Mouse (Mus musculus) thymus, adult 2 months (tissue): ENCODE measurements around the gene Fam185a. TPM values are rescaled to one million over a fixed set of nuclear protein-coding genes. Genes with fewer than 3 reads are reported as not detected.

ENCODE experiments used
- DNase-seq: peaks from one replicate; pipeline ENCODE4 v3.0.0; 2021
- H3K27ac ChIP-seq: fragments of 200-500 bp; 2 replicates; pipeline ENCODE4 v1.5.1; 2012; ENCODE audit warnings: low read length, control low read depth; ENCODE audit not compliant: control insufficient read depth, insufficient read depth
- H3K27me3 ChIP-seq: fragments of 200-500 bp; 2 replicates; pipeline ENCODE4 v1.6.1; 2012; ENCODE audit warnings: mild to moderate bottlenecking, low read length, moderate library complexity, mixed read lengths; ENCODE audit not compliant: control insufficient read depth, insufficient read depth
- H3K36me3 ChIP-seq: fragments of 200-500 bp; 2 replicates; pipeline ENCODE4 v1.6.1; 2012; ENCODE audit warnings: mild to moderate bottlenecking, low read length, moderate library complexity; ENCODE audit not compliant: control insufficient read depth, insufficient read depth
- H3K4me1 ChIP-seq: fragments of 200-500 bp; replicated peaks from 2 replicates; pipeline ENCODE4 v1.6.1; 2012; ENCODE audit warnings: low read length; ENCODE audit not compliant: control insufficient read depth, insufficient read depth
- H3K4me3 ChIP-seq: fragments of 200-500 bp; 2 replicates; pipeline ENCODE4 v1.5.1; 2012; ENCODE audit warnings: mild to moderate bottlenecking, low read length, control low read depth, moderate library complexity; ENCODE audit not compliant: control insufficient read depth, insufficient read depth
- CTCF ChIP-seq: fragments of 200-500 bp; IDR thresholded peaks from 2 replicates; pipeline ENCODE4 v1.5.1; 2012; ENCODE audit warnings: mild to moderate bottlenecking, control low read depth, low read length, moderate library complexity, borderline replicate concordance; ENCODE audit not compliant: control insufficient read depth, poor library complexity, insufficient read depth; ENCODE audit errors: extremely low read depth
- POLR2A ChIP-seq: fragments of 200-500 bp; IDR thresholded peaks from 2 replicates; pipeline ENCODE4 v1.6.1; 2012; ENCODE audit warnings: mild to moderate bottlenecking, low read length, control low read depth, moderate library complexity; ENCODE audit not compliant: control insufficient read depth, poor library complexity, insufficient read depth; ENCODE audit errors: extremely low read depth
- WGBS: fragments of 180-500 bp; shearing (Covaris S2); methylation state at CpG from one replicate; pipeline ENCODE4 v1.1.7; 2018; 5-methylcytosine and 5-hydroxymethylcytosine counted together
- polyA plus RNA-seq: library from polyadenylated mRNA; depleted of rRNA; stranded (reverse); fragments of >200 nt; gene quantifications from 2 replicates; pipeline ENCODE4 v1.2.3, GENCODE M21; 2012

Gene Fam185a
- polyA plus RNA-seq, 1 experiment: 1.7 TPM

GRCm38 (mm10) chr5:21506887-21507286 is 82.1 kb downstream of the Fam185a start:
- WGBS: 97% methylated on average over 1 of the region's 1 CpGs
- no peak for DNase-seq
- Histone ChIP-seq H3K4me3 (no peak overlapping the region), H3K4me1 (no peaks in the 10 kb centered on the region), H3K36me3 (no peaks in the 10 kb centered on the region), H3K27ac (no peak overlapping the region), H3K27me3 (no peaks in the 10 kb centered on the region)
- no peak for TF ChIP-seq CTCF

- no peak for DNase-seq
- no peak overlapping the region for H3K4me3 ChIP-seq
- H3K36me3 ChIP-seq: no peaks in the 10 kb centered on the region
- no peak overlapping the region for H3K27ac ChIP-seq
- no peak for TF ChIP-seq POLR2A
- no peak for TF ChIP-seq CTCF
- no peaks in the 10 kb centered on the region for H3K27me3 ChIP-seq
- WGBS: 71% methylated on average over 4 of the region's 4 CpGs
- no peaks in the 10 kb centered on the region for H3K4me1 ChIP-seq
These were observed 85.0 kb downstream of the Fam185a start for GRCm38 (mm10) chr5:21509801-21510200.

GRCm38 (mm10) chr5:21513363-21513762 is 88.6 kb downstream of the Fam185a start:
- H3K27me3 ChIP-seq: no peaks in the 10 kb centered on the region
- H3K4me1 ChIP-seq: no peaks in the 10 kb centered on the region
- no peaks in the 10 kb centered on the region for H3K36me3 ChIP-seq
- H3K4me3 ChIP-seq: no peak overlapping the region
- 94% methylated on average over 10 of the region's 10 CpGs for WGBS
- H3K27ac ChIP-seq: no peak overlapping the region
- DNase-seq: no peak
- TF ChIP-seq POLR2A: no peak
- TF ChIP-seq CTCF: no peak

- H3K27me3 ChIP-seq: no peaks in the 10 kb centered on the region
- no peak for TF ChIP-seq CTCF
- no peak for TF ChIP-seq POLR2A
- no peaks in the 10 kb centered on the region for H3K36me3 ChIP-seq
- H3K4me3 ChIP-seq: no peak overlapping the region
- no peak for DNase-seq
- WGBS: 84% methylated on average over 2 of the region's 2 CpGs
- no peaks in the 10 kb centered on the region for H3K4me1 ChIP-seq
- no peak overlapping the region for H3K27ac ChIP-seq
These were observed 92.8 kb downstream of the Fam185a start for GRCm38 (mm10) chr5:21517562-21517961.

GRCm38 (mm10) chr5:21518207-21518606 is 93.4 kb downstream of the Fam185a start:
- Histone ChIP-seq H3K4me1 (no peaks in the 10 kb centered on the region), H3K27me3 (no peaks in the 10 kb centered on the region), H3K36me3 (no peaks in the 10 kb centered on the region), H3K4me3 (no peak overlapping the region), H3K27ac (no peak overlapping the region)
- WGBS: 92% methylated on average over 4 of the region's 4 CpGs
- no peak for DNase-seq
- no peak for TF ChIP-seq CTCF
- TF ChIP-seq POLR2A: no peak

GRCm38 (mm10) chr5:21519166-21519565 is 94.4 kb downstream of the Fam185a start:
- TF ChIP-seq POLR2A: no peak
- no peak for TF ChIP-seq CTCF
- 99% methylated on average over 3 of the region's 3 CpGs for WGBS

GRCm38 (mm10) chr5:21526835-21527485 is 102.2 kb downstream of the Fam185a start:
- H3K27ac ChIP-seq: no peak overlapping the region
- no peaks in the 10 kb centered on the region for H3K4me1 ChIP-seq
- no peaks in the 10 kb centered on the region for H3K27me3 ChIP-seq
- DNase-seq: no peak
- no peak overlapping the region for H3K4me3 ChIP-seq
- 89% methylated on average over 11 of the region's 11 CpGs for WGBS
- H3K36me3 ChIP-seq: no peaks in the 10 kb centered on the region
- TF ChIP-seq POLR2A: no peak
- no peak for TF ChIP-seq CTCF

More at GRCm38 (mm10) chr5:21519166-21519565, 94.4 kb downstream of the Fam185a start:
- no peaks in the 10 kb centered on the region for H3K4me1 ChIP-seq
- no peak overlapping the region for H3K4me3 ChIP-seq
- H3K27ac ChIP-seq: no peak overlapping the region
- DNase-seq: no peak
- H3K36me3 ChIP-seq: no peaks in the 10 kb centered on the region
- H3K27me3 ChIP-seq: no peaks in the 10 kb centered on the region
